Mouse (Mus musculus): ENCODE data around the gene Adh4.
"Not testable (repeated sequence)": the region's sequence is repeated elsewhere in the genome, so short reads cannot be mapped to it uniquely, and the experiment has no call there.

Adh4 gene

DNA sequence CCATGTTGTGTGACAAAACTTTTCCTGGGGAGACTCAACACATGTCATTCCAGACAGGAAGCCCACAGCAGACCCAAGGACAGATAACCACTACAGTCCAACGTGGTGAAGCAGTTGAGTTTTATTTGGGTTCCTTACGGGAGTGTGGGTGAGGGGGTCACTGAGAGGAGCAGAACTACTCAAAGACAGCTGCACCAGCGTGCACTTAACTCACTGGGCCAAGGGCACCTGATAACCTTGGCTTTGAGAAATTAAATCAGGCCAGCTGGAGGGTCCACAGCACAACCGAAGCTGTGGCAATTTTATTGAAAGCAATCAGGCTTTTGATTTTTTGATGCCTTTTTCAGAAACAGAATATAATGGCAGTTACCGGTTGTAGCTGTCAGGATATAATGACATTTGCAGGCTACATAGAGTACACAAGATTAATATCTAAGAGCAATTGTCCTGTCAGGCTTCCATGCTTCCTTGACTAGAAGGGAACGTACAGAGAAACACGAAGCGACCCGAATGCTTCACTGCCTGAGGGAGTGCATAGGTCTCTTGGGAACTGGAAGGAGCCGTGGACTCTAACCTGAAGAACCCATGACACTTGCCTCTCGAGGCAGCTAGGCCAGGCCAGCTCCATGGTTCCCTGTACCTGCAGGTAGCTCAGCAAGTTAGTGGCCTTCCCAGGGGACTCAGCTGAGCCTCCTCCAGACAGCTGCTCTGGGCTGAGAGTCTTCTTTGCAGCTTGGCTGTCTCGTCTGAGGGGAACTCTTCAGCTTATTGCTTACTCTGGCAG, 33.0 kb downstream of the Adh4 start:
- no peak for DNase-seq

DNA sequence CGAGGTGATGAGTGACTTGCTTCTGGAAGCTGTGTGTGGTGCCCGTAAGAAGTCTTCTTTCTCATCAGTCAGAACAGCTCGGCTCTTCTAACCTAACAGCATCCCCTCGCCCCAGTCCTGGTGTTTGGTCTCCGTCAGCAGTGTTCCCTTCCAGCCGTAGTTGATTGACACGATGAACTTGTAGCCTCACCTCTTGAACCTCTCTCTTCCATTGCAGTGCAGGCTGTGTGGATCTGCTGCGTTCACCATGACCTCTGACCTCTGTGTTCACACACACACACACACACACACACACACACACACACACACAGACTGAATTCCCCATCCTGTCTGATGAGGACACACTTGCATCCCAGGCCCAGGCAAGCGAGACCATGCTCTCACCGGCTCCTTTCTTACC, 36.9 kb downstream of the Adh4 start:
- DNase-seq, result no peak

DNA sequence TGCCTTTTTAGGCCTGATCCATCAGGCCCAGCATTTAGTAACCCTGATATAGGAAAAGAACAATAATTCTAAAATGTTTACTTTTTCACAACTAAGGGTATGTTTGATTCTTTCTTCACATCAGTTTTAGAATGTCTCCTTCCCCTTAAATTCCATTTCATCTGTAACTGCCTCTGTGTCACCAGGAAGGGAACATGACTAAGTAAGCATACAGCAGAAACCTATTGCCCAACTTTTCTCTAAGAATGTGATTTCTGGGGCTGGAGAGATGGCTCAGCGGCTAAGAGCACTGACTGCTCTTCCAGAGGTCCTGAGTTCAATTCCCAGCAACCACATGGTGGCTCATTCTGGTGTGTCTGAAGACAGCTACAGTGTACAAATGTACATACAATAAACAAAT, 39.0 kb downstream of the Adh4 start:
- DNase-seq, result no peak

DNA sequence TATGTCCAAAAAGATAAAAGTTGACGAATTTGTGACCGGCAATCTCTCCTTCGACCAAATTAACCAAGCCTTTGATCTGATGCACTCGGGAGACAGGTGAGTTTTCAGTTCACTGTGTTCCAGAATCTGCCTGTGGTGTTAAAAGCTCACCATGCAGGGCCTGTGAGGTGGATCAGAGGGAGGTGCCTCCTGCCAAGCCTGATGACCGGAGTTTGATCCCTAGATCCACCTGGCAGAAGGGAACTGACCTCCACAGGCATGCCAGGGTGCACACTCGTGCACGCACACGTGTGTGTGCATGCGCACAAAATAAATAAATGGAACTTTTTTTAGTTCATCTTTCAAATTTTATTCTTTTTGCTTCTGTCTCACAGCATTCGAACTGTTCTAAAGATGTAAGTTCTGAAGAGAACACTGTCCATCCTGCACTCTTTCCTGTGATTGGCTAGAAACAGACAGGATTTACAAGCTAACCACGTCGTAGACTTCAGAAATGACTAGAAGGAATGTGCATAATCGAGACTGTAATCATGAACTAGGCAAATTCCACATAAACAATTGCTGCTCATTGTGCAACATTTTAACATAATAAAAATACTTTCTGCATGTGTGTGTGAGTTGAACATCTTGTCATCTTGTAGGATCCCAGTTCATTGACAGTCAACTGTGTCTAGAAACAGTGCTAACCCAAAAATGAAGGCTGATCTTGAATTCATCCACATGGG, 39.6 kb downstream of the Adh4 start:
- DNase-seq, result no peak

DNA sequence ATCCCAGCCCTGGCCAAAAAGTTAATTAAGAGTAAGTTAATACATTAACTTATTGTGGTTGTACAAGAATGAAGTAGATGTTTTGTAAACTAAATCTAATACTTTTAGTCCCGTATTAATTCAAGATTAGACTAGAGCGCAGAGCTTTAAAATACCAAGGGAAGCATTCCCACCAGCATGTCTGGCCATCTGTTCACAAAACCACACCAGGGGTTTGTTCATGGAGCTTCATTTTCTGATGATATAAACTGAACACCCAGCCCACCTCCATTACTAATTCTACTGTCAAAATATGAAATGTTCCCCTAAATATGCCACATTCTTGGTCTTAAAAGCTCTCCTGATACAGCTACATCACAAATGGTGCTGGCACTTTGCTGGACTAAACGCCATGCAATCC, 43.2 kb downstream of the Adh4 start:
- no peak for DNase-seq

DNA sequence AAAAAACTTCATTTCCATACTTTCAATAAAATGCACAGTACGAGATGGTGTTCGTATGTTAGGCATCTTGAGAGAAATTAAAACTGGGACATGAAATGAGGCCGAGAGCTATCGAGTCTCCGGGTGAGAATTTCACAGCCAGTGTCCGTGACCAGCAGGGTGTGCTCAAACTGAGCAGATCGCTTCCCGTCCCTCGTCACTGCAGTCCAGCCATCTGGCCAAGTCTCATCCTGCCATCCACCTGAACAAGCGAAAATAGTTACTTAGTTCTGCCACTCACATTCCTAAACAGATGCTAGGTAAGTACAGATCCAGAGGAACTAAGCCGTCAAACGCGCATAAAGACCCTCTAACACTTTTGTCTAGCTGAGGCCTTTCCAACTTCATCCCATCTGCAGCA, 45.0 kb downstream of the Adh4 start:
- peak; percentile 67 for DNase-seq

DNA sequence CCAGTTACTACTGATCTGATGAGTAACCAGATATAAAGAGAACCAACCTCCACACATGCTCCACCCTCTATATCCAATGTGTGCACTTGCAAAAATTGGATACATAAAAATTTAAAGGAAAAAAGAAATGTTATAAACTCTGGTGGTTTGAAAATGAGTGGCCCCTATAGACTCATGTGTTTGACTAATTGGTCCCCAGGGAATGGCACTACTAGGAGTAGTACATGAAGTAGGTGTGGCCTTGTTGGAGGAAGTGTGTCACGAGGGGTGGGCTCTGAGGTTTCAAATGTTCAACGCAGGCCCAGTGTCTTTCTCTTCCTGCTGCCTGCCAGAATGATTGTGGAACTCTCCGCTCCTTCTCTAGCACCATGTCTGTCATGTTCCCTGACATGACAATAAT, 46.6 kb downstream of the Adh4 start:
- DNase-seq, result no peak

DNA sequence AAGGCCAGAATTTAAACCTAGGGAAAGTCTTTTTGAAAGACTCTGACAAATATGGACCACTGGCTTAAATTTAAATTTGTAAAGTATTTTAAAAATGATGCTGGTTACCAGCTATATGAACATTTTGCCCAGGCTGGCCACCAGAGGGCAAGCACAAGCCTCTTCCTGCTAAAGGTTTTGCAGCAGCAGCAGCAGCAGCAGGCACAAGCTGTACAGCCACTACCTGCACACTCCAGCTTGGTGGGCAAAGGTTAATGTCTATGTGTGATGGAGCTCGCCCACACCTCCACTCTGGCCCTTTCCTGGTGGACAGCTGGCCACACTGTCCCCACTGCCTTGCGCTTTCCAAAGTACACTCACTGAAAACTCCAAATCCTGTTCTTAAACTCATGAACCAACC, 47.9 kb downstream of the Adh4 start:
- no peak for DNase-seq

DNA sequence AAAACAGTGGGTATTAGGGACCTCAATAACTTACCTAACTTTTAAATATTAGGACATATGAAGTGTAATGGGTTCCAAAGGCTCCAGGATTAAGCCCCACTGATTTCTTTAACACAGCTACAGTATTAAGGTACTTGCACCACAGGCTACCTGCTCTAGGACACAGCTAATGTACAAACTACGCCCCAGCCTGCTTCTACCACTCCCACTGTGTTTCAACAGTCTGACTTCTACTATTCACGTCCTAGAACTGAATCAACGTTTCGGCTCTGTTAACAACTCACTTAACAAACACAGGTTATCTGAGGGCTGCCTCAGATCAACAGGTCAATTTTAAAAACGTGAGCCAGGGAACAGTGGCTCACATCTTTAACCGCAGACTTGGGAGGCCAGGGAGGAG, 48.5 kb downstream of the Adh4 start:
- DNase-seq, result no peak

DNA sequence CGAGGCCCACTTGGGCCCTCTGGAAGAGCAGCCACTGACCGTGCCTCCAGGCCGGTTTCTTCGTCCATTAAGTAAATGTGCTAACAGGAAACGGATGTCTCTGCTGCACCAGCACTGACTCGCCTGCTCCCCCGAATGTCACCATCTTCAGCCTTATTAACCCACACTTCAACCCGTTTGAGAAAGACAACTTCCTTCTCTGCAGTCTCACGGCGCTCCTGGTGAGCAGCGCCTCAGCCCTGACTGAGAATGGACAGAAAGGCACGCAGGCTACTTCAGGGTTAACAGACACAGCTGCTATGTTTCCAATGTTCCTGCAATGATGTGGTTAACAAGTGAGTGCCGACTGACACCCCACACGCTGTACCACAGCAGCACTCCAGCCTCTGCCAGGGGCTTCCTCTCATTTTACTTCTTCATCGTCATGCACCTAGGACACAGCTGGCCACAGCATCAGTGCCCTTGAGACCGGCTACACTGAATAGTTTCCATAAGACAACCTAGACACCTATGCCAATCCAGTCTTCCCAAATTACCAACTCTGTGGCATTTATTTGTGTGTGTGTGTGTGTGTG, 49.4 kb downstream of the Adh4 start:
- no peak for DNase-seq

DNA sequence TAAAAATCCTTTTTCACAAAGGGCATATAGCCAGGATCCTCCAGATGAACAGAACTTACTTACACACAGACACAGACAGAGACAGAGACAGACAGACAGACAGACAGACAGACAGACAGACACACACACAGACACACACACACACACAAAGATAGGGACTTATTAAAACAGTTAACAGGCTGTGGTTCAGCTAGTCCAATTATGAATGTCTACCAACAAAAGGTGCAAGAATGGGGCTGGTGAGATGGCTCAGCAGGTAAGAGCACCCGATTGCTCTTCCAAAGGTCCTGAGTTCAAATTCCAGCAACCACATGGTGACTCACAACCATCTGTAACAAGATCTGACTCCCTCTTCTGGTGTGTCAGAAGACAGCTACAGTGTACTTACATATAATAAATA, 51.4 kb downstream of the Adh4 start:
- not testable (repeated sequence) for DNase-seq

DNA sequence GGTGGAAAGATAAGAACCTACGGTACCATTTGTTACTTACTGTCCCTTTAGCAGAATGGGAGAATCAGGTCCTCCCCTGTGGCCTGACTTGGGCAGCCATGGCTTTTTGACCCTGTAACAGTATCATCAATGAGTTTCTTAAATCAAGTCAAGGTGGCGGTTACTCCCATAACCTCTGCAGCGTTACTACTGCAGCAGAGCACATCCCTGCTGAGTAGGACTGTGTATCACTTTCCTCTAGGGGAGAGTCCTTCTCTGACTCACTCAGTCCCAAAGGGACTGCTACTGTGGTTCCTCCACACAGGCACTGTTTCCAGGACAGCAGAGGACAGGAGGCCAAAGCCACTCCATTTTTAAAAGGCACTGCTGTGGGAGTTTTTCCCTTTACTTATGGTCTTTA, 55.8 kb downstream of the Adh4 start:
- DNase-seq, result no peak

DNA sequence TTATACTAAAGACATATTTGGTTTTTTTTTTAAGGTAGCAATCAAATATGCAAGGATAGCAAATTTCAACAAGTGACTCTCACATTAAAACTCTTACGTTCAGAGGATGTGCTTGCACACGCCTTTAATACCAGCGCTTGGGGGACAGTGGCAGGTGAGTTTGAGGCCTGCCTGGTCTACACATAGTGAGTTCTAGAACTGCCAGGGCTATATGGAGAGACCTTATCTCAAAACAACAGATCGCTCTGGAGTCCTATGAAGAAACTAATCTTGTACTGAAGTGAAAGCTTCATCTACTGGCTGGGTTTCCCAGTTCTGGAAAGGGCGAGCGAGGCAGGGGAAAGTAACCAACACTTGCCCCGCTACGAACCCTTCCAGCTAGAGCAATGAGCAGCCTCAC, 64.2 kb downstream of the Adh4 start:
- no peak for DNase-seq

Measured in cerebellum, adult 11 months (tissue).